Mouse (Mus musculus): ENCODE results near the gene Cdan1. TPM values are rescaled to one million over a fixed set of nuclear protein-coding genes. Genes with fewer than 3 reads are reported as not detected.
"Not testable (repeated sequence)": the region's sequence is repeated elsewhere in the genome, so short reads cannot be mapped to it uniquely, and the experiment has no call there.

Cdan1 gene
- total RNA-seq, 1 experiment from 2014 or later: 30.4 TPM

GRCm38 (mm10) chr2:120745496-120745895, 104.4 kb downstream of the Cdan1 start:
- DNase-seq: no peak

- no peak for DNase-seq
Observed at GRCm38 (mm10) chr2:120731877-120732530, 117.9 kb downstream of the Cdan1 start.

- peak; percentile 97 for DNase-seq
Observed at GRCm38 (mm10) chr2:120731167-120731862, 118.6 kb downstream of the Cdan1 start.

GRCm38 (mm10) chr2:120730639-120731166, 119.2 kb downstream of the Cdan1 start:
- peak; percentile 36 for DNase-seq

GRCm38 (mm10) chr2:120729775-120730585, 119.9 kb downstream of the Cdan1 start:
- DNase-seq: no peak

GRCm38 (mm10) chr2:120724176-120724575, 125.8 kb downstream of the Cdan1 start:
- no peak for DNase-seq

- DNase-seq: no peak
Observed at GRCm38 (mm10) chr2:120723621-120724020, 126.3 kb downstream of the Cdan1 start.

GRCm38 (mm10) chr2:120722491-120722890, 127.4 kb downstream of the Cdan1 start:
- no peak for DNase-seq

GRCm38 (mm10) chr2:120721911-120722310, 128.0 kb downstream of the Cdan1 start:
- DNase-seq: no peak

- DNase-seq: no peak
Observed at GRCm38 (mm10) chr2:120720821-120721220, 129.1 kb downstream of the Cdan1 start.

GRCm38 (mm10) chr2:120718496-120718895, 131.4 kb downstream of the Cdan1 start:
- DNase-seq: no peak

GRCm38 (mm10) chr2:120713441-120713840, 136.5 kb downstream of the Cdan1 start:
- DNase-seq: no peak

GRCm38 (mm10) chr2:120710948-120711347, 139.0 kb downstream of the Cdan1 start:
- peak; percentile 41 for DNase-seq

- DNase-seq: no peak
Observed at GRCm38 (mm10) chr2:120710154-120710553, 139.8 kb downstream of the Cdan1 start.

GRCm38 (mm10) chr2:120707041-120707440, 142.9 kb downstream of the Cdan1 start:
- DNase-seq: no peak

- DNase-seq: no peak
Observed at GRCm38 (mm10) chr2:120702675-120703074, 147.3 kb downstream of the Cdan1 start.

GRCm38 (mm10) chr2:120700379-120700885, 149.5 kb downstream of the Cdan1 start:
- no peak for DNase-seq

- DNase-seq: no peak
Observed at GRCm38 (mm10) chr2:120697767-120698166, 152.2 kb downstream of the Cdan1 start.

- not testable (repeated sequence) for DNase-seq
Observed at GRCm38 (mm10) chr2:120681151-120681550, 168.8 kb downstream of the Cdan1 start.

- DNase-seq: no peak
Observed at GRCm38 (mm10) chr2:120670253-120670652, 179.7 kb downstream of the Cdan1 start.

GRCm38 (mm10) chr2:120667446-120667845, 182.5 kb downstream of the Cdan1 start:
- DNase-seq: no peak
